Mouse (Mus musculus) layer of hippocampus, adult 11-12 months (tissue): ENCODE measurements at regions not wholly inside any gene's neighbourhood (a gene's known extent, or its start where the extent isn't known, plus 50 kb on each side); places are given as distances from the start of the nearest gene placed in this dataset.

ENCODE experiments used
- DNase-seq: peaks from one replicate; pipeline ENCODE4 v3.0.0; 2022; ENCODE audit warnings: low spot score

DNA sequence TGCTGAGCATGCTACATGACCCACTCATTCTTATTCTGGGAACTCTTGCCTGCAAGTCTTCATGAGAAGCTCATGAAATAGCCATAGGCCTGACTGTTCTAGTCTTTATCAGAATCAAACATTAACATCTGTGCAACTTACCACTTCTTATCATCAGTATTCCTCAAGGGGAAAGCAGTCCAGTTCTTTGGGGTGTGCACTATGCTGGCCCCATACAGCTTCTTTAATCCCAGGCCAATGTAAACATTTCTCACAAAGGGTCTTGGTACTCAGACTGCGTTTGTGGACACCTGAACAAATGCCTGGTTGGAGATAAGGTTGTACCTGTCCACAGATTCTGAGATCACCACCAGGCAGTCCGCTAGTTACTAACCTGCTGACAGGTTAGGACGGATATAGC lies 51.3 kb downstream of the 3110018I06Rik start:
- DNase-seq, result no peak

DNA sequence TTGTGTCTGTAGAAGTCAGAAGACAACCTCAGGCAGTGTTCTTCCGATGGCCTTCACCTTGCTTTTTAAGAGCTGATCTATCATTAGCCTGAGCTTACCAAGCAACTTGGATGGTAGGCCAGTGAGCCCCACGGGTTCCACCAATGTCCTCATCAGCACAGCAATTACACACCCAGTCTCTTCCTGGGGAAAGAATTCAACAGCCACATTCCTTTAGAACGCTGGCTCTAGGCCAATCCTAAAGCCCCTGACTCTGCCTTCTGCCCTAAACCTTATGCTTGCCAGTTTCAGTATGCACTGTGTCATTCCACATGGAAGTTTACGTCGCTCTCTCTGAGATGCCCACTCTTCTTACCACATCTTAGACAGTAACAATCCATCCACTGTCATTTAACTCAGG lies 52.8 kb downstream of the 3110018I06Rik start:
- DNase-seq, result no peak

DNA sequence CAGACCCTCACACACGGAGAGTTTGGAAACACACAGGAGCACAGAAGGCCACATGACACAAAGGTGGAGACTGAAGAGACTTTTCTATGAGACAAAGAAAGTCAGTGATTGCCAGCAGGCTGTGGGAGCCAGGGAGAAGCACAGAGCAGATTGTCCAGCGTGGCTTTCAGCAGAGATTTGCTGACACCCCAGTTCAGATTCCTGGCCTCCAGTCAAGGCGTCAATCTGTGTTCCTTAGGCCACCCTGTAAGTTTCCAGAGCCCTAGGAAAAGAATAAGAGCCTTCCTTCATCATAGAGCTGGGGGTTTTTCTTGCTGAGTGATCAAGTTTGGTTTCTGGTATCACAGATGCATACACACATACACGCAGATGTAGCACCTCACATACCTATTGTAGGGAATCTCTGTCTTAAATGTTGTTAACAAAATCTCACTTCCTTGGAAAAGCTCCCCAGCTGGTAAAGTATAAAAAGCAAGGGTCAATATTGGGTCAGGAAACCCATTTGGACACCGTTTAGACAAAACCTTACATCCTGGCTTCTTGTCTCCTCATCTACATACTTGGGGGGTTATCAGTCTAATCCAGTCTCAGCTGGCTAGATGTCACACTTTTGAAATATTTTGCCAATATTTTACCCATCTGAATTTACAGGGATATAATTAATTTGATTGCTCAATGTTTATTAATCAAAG lies 58.9 kb downstream of the 3110018I06Rik start:
- no peak for DNase-seq

DNA sequence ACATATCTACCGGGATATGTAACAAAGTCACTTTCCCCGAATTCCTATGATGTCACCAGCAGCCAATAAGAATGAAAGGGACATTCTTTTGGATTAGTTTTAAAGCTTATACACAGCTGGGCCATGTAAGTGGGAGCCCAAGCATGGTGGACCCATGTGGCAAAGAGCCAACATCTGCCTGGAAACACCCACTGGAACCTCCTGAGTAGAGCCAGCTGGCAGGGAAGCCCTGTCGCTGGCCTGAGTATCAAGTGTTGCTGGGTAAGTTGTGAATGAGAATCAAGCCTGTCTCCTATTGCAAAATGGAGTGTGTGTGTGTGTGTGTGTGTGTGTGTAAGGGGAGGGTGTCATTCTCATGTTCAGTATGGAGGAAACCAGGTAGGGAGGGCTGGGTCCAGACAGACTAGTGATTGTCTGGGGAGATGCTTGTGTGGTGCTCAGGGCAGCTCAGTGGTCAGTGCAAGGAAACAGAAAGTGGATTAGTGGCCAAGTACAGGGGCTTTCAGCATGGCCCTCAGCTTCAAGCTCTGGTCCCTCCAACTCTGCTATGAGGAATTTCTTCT lies 59.5 kb downstream of the 3110018I06Rik start:
- no peak for DNase-seq

DNA sequence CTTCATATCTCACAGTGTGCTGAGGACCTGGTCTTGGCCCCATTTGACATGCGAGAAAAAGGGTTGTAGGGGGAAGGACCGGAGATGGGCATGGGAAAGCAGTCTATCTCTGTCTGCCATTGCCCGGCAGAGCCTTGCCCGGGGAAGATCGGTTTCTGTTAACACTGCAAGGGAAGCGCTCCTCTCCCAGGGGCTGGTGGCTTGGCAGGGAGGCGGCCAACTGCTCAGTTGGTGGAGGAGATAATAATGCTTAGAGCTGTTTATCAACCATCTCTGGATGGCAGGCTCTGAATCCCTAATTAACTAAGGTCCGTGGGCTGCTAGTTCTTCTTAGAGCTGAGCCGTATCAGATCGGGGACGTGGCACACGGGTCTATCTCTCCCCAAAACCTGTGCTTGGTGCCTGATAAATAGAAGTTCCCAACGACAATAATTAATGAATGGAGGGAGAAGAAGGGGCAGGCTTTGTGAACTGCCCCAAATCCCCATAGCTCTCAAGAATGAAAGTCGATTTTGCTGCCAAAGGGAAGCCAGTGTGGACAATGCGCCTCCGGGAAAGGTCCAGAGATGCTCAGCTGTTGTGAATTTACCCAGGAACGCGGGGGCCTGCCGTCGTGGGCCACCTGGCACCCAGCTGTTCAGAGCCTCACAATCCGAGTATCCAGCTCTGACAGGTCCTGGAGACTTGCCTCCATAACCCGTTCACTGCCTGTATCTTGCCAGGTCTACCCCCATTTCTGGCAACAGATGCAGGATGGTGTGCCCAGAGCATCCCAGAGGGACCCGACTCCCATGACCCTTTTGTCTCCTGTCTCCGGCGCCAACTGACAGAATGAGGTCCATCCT lies 61.2 kb downstream of the 3110018I06Rik start:
- peak; percentile 12 for DNase-seq

DNA sequence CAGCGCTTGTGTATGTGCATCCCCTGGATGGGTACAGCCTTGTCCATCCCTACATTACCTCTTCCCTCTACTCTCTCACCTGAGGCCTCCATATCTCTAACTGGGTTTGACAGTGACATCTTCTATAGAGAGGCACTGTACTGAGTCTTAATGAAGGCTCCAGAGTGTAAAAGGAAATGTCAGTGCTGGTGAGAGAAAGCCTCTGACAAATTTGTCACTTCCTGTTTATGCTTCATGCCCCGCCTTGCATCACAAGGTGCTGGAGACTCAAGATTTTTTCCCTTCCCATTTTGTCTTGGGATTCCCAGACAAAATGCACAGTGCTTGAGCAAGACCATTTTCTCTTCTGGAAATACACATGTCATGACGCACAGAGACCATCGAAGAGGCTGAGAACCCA lies 70.8 kb downstream of the 3110018I06Rik start:
- no peak for DNase-seq

DNA sequence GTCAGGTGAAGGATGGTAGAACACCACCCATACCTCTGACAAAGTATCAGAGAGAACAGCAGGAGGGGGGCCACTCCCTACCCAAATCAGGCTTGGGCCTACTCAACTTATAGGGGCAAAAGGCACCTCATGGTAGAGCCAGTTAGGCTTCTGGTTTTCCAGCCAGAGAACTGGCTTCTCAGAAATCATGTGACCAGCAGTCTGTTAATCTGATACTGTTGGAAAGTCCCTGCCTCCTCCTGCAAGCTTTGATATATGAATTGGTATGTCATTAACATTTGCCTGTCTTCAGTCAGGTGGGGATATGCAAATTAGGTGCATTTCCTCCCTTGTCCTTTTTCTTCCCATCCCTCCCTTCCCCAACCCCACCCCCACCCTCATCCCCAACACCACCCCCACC lies 71.7 kb downstream of the 3110018I06Rik start:
- no peak for DNase-seq

DNA sequence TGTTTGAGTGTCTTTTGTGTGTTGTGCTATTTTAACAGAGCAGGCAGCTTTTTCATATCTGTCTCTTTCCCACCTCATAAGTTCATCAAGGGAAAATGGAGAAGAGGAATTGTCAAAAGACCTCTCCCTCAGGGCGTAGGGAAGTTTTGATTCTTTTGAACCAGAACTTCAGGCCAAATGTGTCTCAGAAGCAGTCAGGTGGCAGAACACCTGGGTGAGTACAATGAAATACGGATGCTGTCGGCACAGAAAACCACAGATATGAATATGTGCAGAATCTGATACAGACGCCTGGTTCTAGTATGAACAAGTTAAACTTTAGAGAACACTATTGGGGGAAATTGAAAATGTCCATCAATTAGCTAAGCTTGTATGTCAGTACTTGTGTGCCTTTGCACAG lies 84.2 kb downstream of the 3110018I06Rik start:
- no peak for DNase-seq

DNA sequence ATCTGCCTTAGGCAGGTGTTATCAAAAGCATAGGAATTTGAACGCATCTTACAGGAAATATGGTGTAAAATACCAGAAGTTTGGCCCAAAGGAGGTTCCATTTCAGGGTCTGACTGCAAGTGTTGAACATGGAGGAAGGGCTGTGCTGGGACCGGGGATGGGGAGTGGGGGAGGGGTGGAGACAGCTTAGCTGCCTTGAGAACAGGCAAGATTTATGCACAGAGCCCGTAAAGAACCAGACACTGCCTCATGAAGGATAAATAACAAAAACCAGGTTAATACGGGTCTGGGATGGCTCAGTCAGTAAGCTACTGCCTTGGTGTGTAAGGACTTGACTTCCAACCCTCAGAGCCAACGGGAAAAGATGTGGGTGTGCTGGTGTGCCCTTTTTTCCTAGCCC lies 91.1 kb downstream of the 3110018I06Rik start:
- DNase-seq, result no peak

DNA sequence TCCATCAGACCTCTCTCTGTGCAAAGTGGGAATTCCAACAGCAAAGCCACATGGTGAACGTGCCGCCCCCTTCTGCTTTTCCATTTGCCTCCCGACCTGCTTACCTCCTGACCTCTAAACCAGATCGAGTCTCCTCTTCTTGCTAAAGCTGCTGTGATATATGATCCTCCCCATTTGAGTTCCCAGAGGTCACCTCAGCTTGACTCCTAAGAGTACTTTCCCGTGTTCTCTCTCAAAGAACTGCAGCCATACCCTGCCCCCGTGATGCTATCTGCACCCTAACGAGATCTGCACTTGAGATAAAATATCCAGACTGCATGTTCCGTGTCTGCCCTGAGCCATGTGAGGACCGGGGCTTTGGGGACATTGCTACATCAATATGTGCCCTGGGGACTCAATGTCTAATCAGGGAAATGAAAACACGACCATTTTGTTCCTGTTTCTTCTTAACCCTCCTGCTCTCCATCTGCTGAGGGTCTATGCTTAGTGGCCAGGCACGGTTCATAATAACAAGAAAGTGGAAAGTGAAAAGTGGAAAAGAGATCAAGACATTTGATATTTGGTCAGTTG lies 94.8 kb downstream of the 3110018I06Rik start:
- DNase-seq, result no peak

DNA sequence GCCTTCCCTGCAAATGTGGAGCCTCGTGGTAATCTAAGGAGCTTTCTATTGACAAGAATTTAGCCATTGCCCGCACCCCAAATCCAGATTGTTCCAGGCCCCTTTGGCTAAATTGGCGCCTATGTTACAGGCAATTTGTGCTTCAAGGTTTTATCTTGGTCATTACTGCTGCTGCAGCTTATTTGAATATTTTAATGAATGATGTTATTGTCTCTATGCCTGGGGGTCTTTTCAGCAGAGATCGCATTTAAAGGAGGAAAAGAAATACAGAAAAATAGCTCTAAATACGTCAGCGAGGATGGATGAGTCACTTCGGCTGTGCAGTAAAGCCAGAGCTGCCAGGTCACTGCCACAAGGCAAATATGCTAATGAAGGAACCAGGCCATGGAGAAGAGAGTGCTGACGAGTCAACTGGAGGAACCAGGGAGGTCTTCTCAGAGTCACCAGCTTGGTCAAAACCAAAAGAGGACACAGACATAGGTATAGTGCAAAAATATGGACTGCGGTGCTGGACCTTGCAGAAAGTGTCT lies 97.3 kb downstream of the 3110018I06Rik start:
- DNase-seq, result no peak

DNA sequence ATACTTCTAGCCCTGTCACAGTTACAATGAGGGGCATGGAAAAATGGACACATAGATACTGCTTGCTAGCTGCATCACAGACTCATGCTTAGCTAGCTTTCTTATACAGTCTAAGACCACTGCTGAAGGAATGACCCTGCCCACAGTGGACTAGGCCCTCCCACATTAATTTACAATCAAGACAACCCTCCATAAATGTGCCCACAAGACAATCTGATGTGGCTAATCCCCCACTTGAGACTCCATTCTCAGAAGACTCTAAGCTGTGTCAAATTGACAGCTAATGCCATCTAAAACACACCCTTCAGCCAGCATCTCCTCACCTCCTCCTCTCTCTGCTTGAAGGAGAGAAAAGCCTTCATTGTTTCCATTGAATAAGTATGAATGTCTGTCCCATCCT lies 107.8 kb downstream of the 3110018I06Rik start:
- no peak for DNase-seq

DNA sequence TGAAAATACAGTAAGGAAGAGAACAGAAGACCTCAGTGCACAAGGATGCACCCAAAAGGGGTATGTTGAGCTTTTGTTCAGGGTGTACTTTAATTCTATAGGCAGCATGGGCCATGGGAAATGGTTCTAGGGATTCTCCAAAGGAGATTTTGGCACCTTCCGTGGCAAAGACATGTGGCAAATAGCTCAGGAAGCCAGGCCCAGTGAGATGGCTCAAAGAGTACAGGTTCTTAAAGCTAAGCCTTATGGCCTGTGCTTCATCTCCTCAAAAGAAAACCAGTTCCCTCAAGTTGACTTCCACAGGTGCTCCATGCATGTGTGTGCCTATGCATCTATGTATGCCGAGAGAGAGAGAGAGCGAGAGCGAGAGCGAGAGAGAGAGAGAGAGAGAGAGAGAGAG lies 112.1 kb downstream of the 3110018I06Rik start:
- DNase-seq, result no peak

DNA sequence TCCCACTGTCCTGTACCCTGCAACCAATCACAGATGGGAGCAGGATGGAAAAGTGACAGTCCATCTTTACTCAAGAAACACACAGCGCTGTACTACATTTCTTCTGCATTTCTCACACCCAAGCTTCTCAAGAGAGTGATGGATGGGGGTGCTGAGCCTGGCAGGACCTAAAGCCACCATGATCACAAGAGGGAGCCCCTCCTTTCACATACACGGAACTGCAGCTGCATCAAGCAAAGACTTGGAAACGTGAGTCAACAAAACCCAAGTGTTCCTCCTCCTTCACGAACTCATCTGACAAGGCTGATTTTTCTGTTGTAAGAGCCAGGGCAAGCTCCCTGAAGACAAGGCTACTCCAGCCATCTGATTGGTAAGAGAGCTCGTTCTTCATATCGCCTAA lies 120.5 kb downstream of the 3110018I06Rik start:
- DNase-seq, result no peak

DNA sequence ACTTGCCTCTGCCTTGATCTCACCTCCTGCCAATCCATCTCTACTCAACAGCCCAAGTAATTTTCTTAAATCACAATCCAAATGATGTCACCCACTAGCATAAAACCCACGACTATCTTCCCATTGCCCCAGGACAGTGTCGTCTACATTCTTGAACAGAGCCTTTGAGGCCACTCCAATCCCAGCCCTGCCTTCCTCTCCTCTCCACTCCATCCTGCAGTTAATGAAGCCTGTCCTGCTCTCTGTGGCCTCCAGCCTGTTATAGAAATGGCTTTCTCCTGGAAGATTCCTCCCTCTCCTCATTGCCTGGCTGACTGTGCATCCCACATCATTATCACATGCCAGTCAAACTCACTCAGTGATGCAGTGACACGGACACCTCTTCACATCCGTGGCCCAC lies 121.6 kb downstream of the 3110018I06Rik start:
- no peak for DNase-seq

DNA sequence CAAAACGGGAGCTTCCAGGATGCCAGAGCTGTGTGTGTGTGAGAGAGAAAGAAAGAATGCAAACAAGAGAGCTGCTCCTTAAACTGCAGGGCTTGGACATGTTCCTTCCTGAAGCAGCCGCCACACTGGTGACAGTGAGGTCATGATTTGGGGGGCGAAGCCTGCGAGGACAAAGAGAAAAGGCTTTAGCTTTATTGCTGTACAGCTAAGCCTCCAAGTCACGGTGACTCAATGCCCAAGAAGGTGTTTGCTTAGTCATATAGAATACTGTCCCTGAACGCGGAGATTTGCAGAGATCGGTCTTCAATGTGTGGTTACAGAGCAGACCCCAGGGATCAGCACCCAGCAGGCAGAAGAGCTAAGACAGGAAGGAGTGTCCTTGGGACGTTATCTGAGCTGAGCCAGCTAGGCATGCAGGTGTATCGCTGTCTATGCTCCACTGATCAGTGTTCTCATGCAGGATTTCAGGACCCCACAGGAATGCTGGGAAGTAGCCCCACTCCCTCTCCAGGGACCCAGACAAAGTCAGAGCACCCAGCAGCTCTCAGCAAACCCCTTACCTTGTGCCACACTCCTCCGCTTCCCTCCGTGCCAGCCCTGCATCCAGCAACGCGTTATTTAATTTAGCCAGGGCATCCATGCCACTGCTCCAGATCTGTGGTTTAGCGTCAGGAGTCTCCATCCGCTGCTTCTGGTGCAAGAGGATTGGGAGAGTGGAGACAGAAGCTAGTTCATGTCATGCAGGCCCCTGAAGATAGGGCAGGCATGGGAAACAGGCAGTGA lies 129.0 kb downstream of the 3110018I06Rik start:
- DNase-seq, result no peak

DNA sequence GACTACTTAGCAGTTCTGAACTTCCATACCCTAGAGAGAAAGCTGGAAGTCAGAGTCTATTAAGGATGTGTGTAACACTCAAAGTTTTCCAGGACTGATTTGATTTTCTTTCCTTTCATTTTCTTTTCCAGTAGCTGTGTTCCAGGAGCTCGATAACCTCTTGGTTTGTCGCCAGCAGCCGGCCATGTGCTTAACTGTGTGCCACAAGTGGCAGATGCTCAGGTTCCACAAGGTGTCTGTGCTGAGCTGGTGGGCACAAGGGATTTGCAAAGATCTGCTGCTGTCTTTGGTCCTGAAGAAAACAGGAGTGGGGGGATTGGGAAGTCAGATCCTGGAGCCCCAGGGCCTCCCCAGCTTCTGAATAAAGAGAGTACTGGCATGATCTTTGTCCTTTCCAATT lies 136.0 kb downstream of the 3110018I06Rik start:
- no peak for DNase-seq

DNA sequence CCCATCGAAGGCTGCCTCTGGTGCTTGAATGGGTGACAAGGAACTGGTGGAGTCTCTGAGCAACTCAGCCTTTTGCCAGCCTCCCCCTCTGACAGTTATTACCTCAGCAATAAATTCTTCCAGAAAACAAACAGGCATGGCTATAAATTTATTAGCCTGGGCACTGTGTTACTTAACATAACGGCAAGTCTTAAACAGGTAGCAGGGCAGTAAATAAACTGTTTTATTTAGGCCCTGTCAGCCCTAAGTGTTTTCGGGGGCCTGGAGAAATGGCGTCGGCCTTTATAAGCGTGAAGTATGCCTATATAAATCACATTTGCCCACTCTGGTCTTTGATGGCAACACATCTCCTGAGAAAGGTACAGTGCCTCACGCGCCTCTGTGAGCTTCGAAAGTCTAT lies 159.6 kb downstream of the 3110018I06Rik start:
- no peak for DNase-seq

DNA sequence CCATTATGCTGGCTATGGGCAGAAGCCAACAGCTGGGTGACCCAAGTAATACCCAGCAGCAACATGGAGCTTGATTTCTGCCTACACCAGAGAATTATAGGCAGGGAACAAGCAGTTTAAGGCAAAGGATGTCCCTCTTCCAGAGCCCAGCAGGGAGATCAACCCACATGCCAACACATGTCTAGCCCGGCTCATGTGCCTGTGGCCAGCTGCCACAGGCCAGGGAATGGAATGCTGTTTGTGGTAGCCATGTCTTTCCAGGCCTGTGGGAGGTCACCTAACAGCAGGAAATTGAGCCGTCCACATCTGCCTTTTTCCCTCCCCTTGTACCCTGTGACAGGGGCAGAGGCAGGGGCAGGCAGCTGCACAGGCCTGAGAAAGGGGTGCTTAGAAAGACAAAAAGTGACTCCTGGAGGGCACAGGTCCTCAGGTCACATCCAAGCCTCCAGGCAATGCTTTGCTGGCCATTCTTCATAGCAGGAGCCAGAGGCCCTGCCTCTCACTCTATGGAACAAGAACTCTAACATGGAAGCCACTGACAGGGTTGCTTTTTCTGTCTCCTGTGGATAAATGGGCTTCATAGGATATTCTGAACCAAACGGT lies 163.8 kb downstream of the 3110018I06Rik start:
- DNase-seq, result no peak

DNA sequence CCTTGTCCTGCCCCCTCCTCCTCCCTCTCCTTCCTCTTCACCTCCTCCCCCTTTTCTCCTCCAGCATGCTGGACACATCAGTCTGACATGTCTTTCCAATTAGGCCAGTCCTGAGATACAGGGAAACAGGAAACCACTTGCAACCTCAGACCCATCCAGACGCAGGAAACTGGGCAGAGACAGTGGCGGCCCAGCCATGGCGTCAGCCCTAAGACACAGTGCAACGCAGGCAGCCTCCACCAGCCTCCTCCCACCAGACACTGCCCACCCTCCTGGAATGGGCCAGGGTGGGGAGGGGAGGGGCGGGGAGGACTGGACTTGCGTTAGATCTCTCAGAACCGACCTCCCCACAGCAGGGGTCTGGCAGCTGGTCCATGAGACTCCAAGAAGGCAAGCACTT lies 164.7 kb downstream of the 3110018I06Rik start:
- DNase-seq, result no peak

DNA sequence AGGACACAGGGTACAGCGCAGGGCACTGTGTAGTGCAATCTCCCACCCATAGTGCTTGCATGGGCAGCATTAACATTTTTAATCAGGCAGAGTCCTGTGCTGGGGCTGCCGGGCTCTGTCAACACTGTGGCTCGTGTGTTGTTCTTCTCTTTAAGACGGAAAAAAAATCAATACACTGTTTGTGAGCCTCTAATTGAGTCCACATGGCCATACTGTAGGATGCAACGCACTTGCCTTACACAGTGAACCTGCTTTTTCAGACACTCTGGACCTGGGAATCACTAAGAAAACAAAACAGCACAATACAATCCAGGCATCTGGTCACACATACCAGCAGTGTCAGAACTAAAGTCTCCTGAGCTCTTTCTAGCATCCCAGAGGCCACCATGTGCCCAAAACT lies 168.4 kb downstream of the 3110018I06Rik start:
- no peak for DNase-seq

DNA sequence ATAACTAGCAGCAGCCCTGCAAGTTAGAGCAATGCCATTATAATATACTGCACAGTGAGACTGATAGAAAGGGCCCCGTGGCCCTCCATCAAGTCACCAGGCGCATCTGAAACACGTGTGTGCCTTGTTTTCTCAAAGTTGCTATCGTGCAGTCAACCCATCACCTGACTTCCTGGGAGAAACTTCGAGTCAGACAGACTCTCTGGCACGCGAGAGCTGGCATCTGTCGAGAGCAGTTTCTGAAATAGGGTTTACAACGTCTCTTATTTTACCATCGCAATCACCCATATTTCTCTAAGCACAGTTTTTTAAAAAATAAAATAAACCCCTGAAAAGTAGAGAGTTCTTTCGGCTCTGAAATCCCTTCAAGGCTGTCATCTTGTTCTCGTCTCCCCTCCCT lies 169.8 kb downstream of the 3110018I06Rik start:
- DNase-seq, result no peak
